Mouse (Mus musculus): Measurements from ENCODE around the gene Zfp524.
"Not testable (repeated sequence)": the region's sequence is repeated elsewhere in the genome, so short reads cannot be mapped to it uniquely, and the experiment has no call there.

Zfp524 gene

DNA sequence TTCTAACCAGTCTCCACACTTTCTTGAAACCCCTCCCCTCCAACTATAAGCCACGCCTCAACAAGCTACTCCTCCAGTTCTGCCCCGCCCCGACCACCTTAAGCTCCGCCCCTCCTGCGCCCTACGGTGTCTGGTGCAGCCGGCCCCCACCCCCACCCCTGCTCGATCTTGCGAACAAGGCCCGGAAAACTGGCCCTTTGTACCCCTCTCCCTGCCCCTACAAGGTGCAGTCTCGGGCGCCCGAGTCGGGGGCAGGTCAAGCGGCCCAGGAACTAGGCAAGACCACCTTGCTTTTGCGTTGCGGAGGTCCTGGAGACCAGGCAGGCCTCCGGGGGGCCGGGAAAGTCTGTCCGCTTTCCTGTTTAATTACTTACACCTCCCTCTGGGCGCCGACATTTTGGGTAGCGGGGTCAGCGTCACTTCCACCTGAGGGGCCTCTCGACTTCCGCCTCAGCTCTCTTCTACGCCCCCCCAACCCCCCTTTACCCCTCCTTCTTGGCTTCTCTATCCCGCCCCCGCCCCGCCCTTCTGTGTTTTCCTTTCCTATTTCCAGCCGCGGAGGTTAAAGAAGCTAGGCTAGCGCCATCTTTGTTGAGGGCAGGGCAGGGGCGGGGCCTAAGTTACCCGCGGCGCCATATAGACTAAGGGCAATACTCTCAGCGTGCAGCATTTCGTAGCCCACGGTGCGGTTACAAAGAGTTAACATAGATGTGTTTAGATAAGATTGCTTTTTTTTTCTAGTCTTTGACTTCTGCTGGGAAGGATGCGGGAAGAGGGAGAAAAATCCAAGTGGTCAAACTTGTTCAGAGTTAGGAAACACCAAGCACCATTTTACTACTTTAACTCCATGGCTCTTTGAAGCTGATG, at the start of gene Zfp524, which contains the start of gene Fiz1:
Gene Zfp524, plus strand, starts transcription at position 165 of the 867 bp plus-strand sequence.
Gene Fiz1, minus strand, starts transcription at position 447 of the 867 bp plus-strand sequence.
- peak; percentile 99 for DNase-seq (ENCODE audit: low spot score)

DNA sequence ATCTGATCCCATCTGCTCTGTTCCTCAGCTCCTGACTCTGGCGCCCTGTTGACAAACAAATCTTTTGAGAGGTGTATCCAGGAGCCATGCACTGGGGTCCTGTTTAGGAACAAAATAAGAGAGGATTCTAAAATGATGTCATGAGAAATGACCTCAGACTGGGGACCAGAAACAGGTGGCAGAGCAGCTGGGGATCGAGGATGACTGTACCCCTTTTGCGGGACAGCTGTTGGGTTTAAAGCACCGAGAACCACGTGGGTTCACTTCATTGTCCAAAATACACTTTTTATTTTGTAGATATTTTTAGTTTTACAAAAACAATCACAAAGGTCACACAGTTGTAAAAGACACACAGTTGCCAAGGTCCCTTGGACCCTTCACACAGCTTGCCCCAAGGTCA, 49.2 kb upstream of the Zfp524 start:
- no peak for DNase-seq (ENCODE audit: low spot score)

DNA sequence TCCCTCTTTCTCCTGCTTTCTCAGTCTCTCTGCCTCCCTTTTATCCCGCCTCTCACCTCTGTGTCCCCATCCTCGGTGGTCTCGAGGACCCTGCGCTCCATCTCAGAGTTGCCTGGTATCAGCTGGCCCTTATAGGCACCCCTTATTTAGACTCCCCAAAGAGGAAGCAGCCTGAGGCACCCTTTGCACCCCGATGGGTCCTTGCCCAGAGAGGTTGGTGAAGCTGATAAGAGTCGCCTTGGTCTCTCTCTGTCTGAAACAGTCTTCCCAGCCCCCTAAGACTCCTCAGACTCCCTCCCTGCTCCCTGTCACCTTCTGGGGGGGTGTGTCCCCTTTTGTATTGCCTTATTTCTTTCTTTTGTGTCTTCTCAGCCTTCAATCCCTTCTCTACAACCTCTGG, 43.1 kb upstream of the Zfp524 start, which contains the start of gene Sbk3:
Gene Sbk3, minus strand, starts transcription at position 101 of the 400 bp plus-strand sequence.
- DNase-seq (ENCODE audit: low spot score): no peak

DNA sequence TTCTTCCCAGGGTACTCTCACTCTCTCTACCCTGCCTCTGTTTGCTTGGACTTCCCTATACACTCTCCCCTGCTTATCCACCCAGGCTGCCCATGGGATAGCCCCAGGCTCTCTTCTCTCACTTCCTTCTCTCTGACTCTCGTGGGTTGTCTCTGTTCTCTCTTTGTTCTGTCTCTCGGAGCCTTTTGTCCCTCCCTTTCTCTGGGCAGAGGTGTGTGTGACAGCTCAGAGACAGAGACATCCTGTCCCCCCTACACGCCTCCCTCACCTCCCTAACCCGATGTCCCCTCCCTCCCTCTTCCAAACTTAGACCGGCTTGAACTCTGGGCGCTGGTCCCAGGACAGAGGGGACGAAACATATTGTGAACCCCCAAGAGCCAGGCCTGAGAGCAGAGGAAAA, 42.5 kb upstream of the Zfp524 start:
- no peak for DNase-seq (ENCODE audit: low spot score)

DNA sequence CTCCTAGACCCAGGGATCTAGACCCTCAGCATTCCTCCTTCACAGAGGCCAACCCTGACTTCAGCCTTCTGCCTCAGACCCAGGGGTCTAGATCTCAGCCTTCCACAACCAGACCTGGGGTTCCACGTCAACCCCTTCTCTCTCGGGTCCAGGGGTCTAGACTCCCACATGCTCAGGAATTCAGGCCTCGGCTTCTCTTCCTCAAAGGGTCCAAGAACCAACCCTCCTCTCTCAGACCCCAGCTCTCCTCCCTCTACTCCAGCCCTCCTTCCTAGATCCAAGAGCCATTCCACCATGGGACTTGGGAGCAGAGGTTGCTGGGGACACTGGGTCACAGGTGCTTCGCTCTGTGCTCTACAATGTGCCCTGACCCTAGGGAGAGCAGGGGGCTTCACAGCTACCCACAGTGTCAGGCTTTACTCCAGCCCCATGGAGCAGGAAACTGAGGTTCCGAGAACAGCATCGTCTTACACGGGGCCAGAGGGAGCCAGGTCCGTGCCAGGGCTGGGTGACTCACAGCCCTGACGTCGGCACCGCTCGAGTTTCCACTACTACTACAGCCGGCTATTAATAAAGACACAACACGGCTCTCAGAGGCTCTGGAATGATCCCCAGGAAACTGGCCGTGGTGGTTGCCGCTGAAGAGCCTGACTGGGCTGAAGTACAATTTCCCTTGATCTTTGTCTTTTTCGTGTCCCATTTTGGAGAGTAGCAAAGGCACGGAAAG, 41.7 kb upstream of the Zfp524 start:
- no peak for DNase-seq (ENCODE audit: low spot score)

DNA sequence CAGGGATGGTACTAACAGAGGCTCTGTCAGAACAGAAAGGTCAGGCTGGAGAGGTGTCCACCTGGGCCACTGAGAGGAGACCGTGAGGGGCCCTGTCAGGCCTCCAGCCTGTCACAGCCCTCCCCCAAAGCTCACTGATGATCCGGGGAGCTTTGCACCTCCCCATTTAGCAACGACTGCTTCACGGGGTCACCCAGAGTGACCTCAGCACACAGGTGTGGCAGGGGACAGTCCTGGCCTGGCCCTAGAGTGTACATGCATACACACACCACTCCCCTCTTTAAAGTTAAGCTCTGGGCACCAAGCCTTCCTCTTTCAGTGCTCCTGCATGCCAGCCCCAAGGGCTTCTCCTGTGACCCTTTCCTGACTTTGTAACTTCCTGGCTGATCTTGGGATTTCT, 38.8 kb upstream of the Zfp524 start:
- DNase-seq (ENCODE audit: low spot score): no peak

DNA sequence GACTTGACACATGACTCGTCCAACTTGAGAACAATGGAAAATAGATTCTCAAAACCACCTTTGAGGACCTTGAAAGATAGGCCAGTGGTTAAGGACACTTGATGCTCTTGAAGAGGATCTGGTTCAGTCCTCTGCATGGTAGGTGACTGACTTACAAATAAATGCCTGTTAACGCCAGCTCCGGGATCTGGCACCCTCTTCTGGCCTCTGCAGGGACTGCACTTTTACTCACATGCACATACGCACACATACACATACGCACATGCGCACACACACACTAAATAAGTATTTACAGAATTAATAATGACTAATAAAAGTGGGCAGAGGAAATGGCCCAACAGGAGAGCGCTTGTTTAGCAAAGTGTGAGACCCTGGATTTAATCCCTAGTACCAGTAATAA, 37.4 kb upstream of the Zfp524 start:
- DNase-seq (ENCODE audit: low spot score): no peak

DNA sequence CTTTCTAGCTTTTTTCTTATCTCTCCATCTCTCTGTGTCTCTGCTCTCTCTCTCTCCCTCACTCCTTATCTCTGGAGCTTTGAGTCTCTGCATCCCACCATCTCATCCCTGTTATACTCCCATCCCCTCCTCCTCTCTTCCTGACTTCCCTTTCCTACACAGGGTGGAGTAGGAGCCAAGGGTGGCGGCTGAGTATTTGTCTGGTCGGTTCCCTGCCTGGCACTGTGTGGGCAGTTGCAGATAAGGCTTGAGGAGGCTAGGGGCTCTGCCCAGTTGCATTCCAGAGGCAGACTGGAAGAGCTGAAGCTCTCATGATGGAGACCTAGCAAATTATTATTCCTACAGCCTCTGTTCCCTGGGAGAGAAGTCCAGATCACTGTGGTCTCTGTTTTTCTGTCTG, 26.0 kb upstream of the Zfp524 start:
- no peak for DNase-seq (ENCODE audit: low spot score)

DNA sequence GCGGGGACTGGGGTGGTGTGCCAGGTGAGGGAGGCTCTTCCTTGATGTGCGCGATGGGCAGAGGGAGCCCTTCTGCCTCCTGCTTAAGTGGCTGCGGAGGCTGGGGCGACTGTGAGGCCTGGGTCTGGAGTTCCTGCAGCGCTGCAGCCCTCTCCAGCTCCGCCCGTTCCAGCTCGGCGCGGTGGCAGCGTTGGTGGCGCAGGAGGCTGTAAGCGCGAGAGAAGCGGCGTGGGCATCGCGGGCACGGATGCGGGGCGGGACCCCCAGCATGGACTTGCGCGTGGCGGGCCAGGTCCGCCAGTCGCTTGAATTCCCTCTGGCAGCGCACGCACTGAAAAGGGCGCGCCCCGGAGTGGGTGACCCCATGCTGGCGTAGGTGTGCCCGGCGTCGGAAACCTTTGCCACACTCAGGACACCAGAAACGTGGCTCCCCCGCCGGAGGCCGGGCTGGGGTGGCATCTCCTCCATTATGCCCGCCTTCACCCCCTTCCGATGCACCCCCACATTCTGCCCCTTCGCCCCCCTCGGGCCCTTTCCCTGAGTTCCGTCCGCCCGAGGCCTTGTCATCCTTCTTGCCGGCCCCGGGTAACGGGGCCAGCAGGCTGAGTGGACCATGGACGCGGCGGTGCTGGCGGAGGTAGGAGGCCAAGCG, 20.7 kb upstream of the Zfp524 start:
- DNase-seq (ENCODE audit: low spot score): no peak

DNA sequence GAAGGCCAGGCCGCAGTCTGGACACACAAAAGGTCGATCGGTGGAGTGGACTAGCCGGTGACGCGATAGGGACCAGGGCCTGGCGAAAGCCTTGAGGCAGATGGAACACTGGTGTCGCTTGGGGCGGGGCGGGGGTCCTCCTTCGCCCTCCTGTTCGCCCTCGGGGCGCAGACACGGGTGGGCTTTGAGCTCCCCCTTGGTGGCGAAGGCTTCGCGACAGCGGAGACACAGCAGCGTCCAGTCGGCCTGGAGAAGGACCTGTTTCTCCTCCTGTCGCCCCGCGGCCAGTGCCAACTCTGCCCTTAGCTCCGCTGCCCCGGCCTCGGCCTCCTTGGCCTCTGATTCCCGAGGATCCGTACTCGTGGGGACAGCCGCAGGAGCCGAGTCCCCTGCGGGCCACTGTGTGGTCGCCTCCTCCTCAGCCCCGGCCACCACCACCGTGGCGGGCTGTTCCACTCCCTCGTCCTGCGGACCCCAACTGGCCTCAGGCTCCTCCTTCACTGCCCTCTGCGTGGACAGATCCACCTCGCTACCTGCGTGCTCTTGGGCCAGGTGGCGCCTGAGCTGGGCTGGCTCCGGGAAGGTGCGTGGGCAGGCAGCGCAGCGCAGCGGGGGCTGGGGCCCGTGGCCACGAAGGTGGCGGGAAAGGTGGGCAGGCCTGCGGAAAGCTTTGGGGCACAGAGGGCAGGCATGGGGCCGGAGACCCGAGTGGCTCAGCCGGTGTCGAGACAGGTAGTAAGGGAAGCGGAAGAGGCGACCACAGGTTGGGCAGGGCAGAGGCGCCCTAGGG, 20.0 kb upstream of the Zfp524 start:
- no peak for DNase-seq (ENCODE audit: low spot score)

DNA sequence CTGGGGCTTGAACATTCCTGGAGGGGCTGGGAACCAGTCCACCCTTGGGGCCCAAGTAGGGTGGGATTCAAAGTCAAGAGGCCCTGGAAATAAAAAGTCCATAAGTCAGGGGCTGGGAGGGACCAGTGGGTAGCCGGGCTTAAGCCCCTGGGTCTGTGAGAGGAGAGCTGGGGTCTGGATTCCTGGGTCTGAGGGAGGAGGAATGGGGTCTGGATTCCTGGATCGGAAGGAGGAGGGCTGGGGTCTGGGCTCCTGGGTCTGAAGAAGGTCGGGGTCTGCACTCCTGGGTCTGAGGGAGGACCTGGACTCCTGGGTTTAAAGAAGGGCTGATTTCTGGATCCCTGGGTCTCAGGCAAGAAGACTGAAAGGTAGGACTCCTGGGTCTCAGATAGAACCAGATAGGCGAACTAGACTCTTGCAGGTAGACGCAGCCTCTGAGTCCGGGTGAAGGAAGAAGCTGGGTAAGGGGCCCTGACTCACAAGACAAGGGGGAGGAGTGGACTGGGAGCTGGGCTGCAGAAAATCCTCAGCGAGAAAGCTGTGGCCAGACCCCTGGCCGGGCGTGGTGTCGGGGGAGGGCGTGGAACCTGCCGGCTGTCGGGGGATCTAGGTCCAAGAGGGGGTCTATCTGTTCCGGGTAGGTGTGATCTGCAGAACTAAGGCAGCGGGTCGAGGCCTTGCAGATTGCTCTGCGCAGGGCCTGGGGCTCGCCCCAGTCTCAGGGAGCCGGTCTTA, 18.8 kb upstream of the Zfp524 start:
- no peak for DNase-seq (ENCODE audit: low spot score)

DNA sequence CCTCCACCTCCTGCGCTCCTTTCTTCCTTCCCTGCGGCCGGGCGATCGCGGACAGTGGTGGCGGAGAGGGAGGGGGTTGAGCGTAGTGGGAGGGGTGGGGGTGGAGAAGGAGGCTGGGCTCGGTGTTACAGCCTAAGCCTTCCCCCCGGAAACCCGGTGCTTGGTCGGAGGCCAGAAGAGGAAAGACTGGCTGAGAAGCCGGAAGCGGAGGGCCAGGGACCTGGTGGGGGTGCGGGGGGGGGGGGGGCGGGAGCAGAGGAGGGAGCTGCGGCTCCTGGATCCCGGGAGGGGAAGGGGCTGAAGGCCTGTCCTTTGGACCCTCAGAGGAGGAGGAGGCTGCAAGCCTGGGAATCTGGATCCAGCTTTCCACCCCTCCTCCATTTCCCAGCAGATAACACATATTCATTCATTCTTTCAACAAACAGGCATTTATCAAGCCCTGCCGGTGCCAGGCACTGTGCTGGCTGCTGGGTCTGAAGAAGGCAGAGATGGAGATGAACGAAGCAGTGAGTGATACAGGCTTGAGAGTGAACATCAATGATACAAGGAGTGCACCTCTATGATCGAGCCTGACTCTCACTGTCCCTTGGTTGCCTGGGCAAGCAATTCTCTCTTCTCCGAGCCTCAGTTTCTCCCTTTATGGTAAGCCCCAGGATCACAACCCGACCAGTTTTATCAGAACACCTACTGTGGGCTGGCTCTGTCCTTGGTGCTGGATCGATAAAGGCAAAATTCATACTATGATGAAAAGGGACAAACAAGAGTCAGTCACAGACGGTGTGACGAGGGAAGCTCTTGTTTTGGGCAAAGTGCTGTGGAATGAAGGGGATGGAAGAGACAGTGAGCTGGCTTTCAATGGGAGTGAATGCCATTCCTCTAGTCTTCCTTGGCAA, 18.0 kb upstream of the Zfp524 start, which contains the start of gene Zfp579:
Gene Zfp579, minus strand, starts transcription at position 156 of the 893 bp plus-strand sequence.
- no peak for DNase-seq (ENCODE audit: low spot score)

DNA sequence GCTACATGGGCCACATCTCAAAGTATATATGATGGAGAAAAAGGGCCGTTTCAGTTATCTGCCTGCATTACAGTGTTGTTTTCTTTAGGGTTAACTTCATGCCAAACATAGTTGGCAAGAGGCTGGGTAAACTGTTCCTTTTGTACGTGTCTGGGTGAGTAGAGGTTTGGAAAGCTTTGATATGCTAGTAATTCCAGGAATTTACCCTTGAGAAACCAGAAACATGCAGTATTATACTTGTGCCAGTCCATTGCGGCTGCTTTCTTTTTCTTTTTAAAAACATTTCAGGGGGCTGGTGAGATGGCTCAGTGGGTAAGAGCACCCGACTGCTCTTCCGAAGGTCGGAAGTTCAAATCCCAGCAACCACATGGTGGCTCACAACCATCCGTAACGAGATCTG, 17.3 kb upstream of the Zfp524 start:
- DNase-seq (ENCODE audit: low spot score): no peak

DNA sequence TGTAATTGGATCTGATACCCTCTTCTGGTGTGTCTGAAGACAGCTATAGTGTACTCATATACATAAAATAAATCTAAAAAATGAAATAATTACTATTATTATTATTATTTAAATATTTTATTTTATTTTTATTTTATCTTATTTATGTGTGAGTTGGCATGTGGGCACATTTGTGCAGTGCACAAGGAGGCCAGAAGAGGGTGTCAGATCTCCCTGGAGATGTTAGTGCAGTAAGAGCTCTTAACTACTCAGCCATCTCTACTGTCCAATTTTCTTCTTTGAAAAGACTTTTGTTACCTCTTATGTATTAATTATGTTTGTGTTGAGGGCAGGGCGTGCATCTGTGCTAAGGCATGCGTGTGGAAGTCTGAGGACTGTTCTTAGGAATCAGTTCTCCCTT, 14.3 kb upstream of the Zfp524 start:
- no peak for DNase-seq (ENCODE audit: low spot score)

DNA sequence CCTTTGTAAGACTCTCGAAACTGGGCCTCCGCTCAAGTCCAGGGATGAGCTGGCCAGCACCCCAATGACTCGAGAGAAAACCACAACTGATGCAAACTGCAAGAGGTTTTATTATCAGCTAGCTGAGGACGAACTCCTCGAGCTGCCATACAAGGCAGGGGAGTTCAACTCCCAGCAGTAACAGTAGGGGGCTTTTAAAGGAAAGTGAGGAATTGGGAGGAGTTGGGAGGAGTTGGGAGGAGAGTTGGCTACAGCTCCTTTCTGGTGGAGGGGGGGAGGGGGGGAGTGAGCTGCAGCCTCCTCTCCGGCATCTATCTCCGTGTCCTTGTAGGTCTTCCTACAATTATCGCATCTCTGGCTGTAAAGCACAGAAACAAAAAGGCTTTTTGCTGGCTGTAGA, 11.3 kb upstream of the Zfp524 start:
- not testable (repeated sequence) for DNase-seq (ENCODE audit: low spot score)

DNA sequence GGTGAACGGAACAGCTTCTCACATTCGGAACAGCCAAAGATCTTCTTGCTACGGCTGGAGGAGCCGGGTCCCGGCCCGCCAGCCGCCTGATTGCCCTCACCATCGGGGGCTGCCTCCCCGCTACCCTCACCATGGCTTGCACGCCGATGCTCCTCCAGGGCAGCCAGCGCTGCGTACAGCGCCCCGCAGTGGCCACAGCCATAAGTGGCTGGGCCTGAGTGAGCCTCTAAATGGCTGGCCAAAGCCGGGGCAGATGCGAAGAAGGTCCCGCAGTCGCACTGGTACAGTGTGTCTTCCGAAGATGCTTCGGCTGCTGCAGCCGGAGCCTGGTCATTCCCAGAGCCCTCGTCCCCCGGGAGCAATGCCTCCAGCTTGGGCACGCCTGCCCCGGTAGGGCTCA, 6.0 kb upstream of the Zfp524 start:
- no peak for DNase-seq (ENCODE audit: low spot score)

DNA sequence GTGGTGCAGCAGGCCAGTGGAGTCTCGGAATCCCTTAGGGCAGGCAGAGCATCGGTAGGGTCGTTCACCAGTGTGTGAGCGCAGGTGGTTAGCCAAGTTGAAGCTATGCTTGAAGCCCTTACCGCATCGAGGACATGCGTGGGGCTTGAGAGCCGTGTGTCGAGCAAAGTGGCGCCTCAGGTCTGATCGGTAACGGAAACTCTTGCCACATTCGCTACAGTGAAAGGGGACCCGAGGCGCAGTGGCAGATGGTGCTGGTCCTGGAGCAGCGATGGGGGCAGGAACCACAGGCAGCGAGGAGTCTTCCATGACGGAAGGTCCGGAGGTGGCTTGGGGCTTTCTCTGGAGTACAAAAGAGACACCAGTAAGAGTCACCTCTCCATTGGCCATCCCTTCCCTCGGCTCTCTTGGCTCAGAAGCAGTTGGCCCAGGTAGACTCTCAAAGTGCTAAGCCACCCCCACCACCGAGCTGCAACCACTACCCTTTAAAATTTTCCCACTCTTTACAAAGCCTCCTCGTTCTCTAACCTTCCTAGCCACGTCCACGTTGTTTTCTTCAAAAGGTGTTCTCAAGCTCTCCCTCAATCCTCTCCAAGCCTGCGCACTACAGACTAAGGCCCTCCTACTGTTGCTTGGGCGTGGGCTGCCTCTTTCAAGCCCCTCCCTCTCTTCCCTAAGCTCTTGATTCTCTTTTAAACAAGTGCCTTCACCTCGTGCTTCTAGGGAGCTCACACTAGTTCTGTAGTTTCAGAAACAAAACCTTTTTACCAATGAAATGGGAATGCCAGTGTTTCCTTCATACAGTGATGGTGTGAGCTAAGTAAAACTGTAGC, 1.3 kb upstream of the Zfp524 start:
- no peak for DNase-seq (ENCODE audit: low spot score)

DNA sequence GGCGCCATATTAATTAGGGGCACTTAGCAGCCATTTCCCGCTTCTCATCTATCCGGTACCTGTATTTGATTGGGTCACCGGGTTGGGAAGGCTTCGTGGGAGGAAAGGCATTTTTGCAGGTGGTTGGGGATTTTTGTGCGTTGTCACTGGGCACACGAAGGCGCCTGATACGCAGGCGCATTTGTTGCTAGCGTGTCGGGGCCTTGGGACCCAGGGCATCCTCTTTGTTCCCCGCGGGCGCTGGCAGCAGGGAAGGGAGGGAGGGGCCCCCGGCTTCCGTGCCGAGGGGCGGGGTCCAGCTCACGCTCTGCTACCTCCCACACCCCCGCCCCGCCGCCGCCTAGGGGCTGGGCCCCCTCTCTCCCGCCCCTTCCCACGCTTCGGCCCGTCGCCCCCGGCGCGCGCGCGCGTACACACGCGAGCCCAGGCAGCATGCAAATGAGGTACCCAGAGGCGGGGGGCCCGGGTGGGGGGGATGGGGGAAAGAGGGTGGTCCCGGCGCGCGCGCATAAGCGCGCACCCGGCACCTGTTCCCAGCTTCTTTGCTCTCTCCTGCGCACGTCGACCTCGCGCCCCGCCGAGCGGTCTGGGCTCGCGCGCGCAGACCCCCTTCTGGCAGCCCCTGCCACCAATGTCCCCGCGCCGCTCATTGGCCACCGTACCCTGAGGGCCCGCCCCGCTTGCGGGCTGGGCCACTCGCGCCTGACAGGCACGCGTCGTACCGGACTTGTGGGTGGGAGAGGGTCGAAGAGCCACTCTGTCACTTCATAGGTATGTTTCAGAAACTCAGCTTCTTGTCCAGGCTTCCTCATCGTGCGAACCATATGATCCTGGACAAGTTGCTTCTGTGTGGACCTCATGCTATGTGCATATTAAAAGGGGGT, 1.1 kb downstream of the Zfp524 start, which contains the start of gene Gm44973:
Gene Gm44973, plus strand, starts transcription at position 379 of the 884 bp plus-strand sequence.
- peak; percentile 93 for DNase-seq (ENCODE audit: low spot score)

Measured in c-Kit-positive CD71-positive TER-119-positive erythroid progenitor cells, embryonic 14.5 days (primary cell).